In genomic region chr6:58951128-58951992, GRCm38 (mm10) we compare ENCODE assay signal across 10 mouse cellular contexts. TPM values are rescaled to one million over a fixed set of nuclear protein-coding genes. Genes with fewer than 3 reads are reported as not detected.
DNase-seq lines count a peak whose midpoint lies in the region; ATAC-seq and TF ChIP-seq lines count a peak whose summit lies in the region.
"Had no signal": no experiment of that assay in that cellular context is flagged by ENCODE, and none has a peak within 500 bp of the region (broad histone marks: within the 10 kb centered on the region; RNA-seq: fewer than 3 reads in every experiment).

No protein-coding gene starts in this region.

- peak overlapping the region; percentile 86 for H3K27ac ChIP-seq in liver, adult 2 months (replicated peaks; ENCODE audit: insufficient read depth, low read depth, low read length)
- H3K27ac ChIP-seq in liver, embryonic 11.5 days (ENCODE audit: low read depth, low read length), result no peak overlapping the region
- H3K27ac ChIP-seq in kidney, embryonic 16.5 days (ENCODE audit: low read length), result peak overlapping the region; percentile 72
- H3K27ac ChIP-seq: heart, embryonic 15.5 days had no signal

- peak overlapping the region; percentile 3; the same call in 1 of the 2 replicates for H3K9ac ChIP-seq in liver, adult 2 months (ENCODE audit: low read depth, low read length)
- no peak overlapping the region for H3K9ac ChIP-seq in liver, embryonic 11.5 days (ENCODE audit: low read depth, low read length)
- H3K9ac ChIP-seq in kidney, embryonic 16.5 days (replicated peaks; ENCODE audit: low read length), result no peak overlapping the region
- H3K9ac ChIP-seq: heart, embryonic 15.5 days had no signal

- peaks cover 32% of the 10 kb centered on the region for H3K36me3 ChIP-seq in liver, adult 2 months (ENCODE audit: control insufficient read depth, insufficient read depth, low read length)
- H3K36me3 ChIP-seq in liver, embryonic 11.5 days (ENCODE audit: control insufficient read depth, insufficient read depth, low read length), result no peaks in the 10 kb centered on the region
- H3K36me3 ChIP-seq in kidney, embryonic 16.5 days (ENCODE audit: insufficient read depth, low read length), result no peaks in the 10 kb centered on the region

- H3K27me3 ChIP-seq in liver, adult 2 months (ENCODE audit: control insufficient read depth, insufficient read depth, low read length), result no peaks in the 10 kb centered on the region
- no peaks in the 10 kb centered on the region for H3K27me3 ChIP-seq in liver, embryonic 11.5 days (replicated peaks; ENCODE audit: control insufficient read depth, insufficient read depth, low read length)
- H3K27me3 ChIP-seq in kidney, embryonic 16.5 days (ENCODE audit: insufficient read depth, low read length), result no peaks in the 10 kb centered on the region
- H3K27me3 ChIP-seq: heart, embryonic 15.5 days had no signal

- H3K79me2 ChIP-seq in liver, adult 2 months (ENCODE audit: control insufficient read depth, insufficient read depth, low read length), result no peaks in the 10 kb centered on the region

- H3K4me2 ChIP-seq in liver, embryonic 11.5 days, result no peak overlapping the region
- H3K4me2 ChIP-seq in kidney, embryonic 16.5 days (replicated peaks; ENCODE audit: low read depth, low read length), result no peak overlapping the region
- H3K4me2 ChIP-seq: heart, embryonic 15.5 days had no signal

- no peak for ATAC-seq in liver, embryonic 11.5 days (replicated peaks; ENCODE audit: low FRiP score)
- peak; percentile 91 for ATAC-seq in kidney, embryonic 16.5 days (ENCODE audit: low FRiP score, low TSS enrichment)
- no peak for ATAC-seq in megakaryocyte-erythroid progenitor cell, adult 5-6 weeks (replicated peaks; ENCODE audit: low FRiP score, low TSS enrichment, poor library complexity, severe bottlenecking)

- TF ChIP-seq POLR2A in liver, adult 2 months (IDR thresholded peaks at IDR 0.05; ENCODE audit: extremely low read depth, insufficient read depth, low read length), result no peak

- no peak for TF ChIP-seq CTCF in liver, adult 2 months (IDR thresholded peaks at IDR 0.05; ENCODE audit: low read depth, low read length)

- H3K4me1 ChIP-seq in liver, adult 2 months (ENCODE audit: control insufficient read depth, insufficient read depth, low read length), result peaks cover 7% of the 10 kb centered on the region
- no peaks in the 10 kb centered on the region for H3K4me1 ChIP-seq in liver, embryonic 11.5 days (replicated peaks; ENCODE audit: control insufficient read depth, insufficient read depth, low read length)
- H3K4me1 ChIP-seq in kidney, embryonic 16.5 days (ENCODE audit: insufficient read depth, low read length), result peaks cover 13% of the 10 kb centered on the region
- H3K4me1 ChIP-seq: heart, embryonic 15.5 days had no signal

- peak; percentile 98 for DNase-seq in liver, adult 2 months (ENCODE audit: extremely low read depth, low read depth, low spot score)
- no peak for DNase-seq in liver, embryonic 11.5 days (ENCODE audit: low spot score)
- peak; percentile 43 for DNase-seq in fibroblast of lung, adult 2 months (ENCODE audit: low read depth)
- peak; percentile 63 for DNase-seq in skeletal muscle tissue, adult 2 months (ENCODE audit: low read depth, low spot score)
- DNase-seq in urinary bladder, adult 2 months (ENCODE audit: low spot score), result no peak
- no peak for DNase-seq in layer of hippocampus, postnatal 36 days
- DNase-seq: thymus, postnatal 14 days had no signal

- 13% methylated on average over 2 of the region's 2 CpGs for WGBS in liver, adult 2 months
- 43% methylated on average over 2 of the region's 2 CpGs for WGBS in liver, embryonic 11.5 days
- 30% methylated on average over 2 of the region's 2 CpGs for WGBS in kidney, embryonic 16.5 days

- H3K4me3 ChIP-seq in liver, adult 2 months (ENCODE audit: insufficient read depth, low read depth, low read length), result no peak overlapping the region
- no peak overlapping the region for H3K4me3 ChIP-seq in liver, embryonic 11.5 days (ENCODE audit: low read depth, low read length)
- H3K4me3 ChIP-seq in kidney, embryonic 16.5 days (ENCODE audit: low read length), result no peak overlapping the region
- H3K4me3 ChIP-seq: heart, embryonic 15.5 days had no signal

- no peaks in the 10 kb centered on the region for H3K9me3 ChIP-seq in liver, embryonic 11.5 days (ENCODE audit: control insufficient read depth, low read length)
- no peaks in the 10 kb centered on the region for H3K9me3 ChIP-seq in kidney, embryonic 16.5 days (ENCODE audit: low read length)
- H3K9me3 ChIP-seq: heart, embryonic 15.5 days had no signal

RNA-seq across cellular contexts. Expression of gene Nap1l5, which starts 44.5 kb away (rescaled TPM):
- 0.09 and 0.81 TPM in 2 replicates for total RNA-seq in liver, adult 2 months (2014; rRNA removed)
- polyA plus RNA-seq in liver, adult 2 months (2012; rRNA removed), result 0.09 TPM in 1 of 2 replicates, not detected in the other
- polyA plus RNA-seq in liver, embryonic 11.5 days (2014; fragmentation: Nextera tagmentation; extraction: Ambion mirVana), result 0.77 and 1.0 TPM in 2 replicates
- 0.85 and 1.8 TPM in 2 replicates for polyA plus RNA-seq in kidney, embryonic 16.5 days (2015; fragmentation: Nextera tagmentation; extraction: Ambion mirVana)
- not detected in 2 replicates for total RNA-seq in megakaryocyte-erythroid progenitor cell, adult 5-6 weeks (2014; fragmentation: Nextera tagmentation)
- total RNA-seq in megakaryocyte-erythroid progenitor cell, adult 5-6 weeks (2017), result not detected in 2 replicates
- 3.9 and 5.6 TPM in 2 replicates for polyA plus RNA-seq in urinary bladder, adult 2 months (2012; rRNA removed)
- 100 to 1,000 TPM; 242 to 285 TPM for total RNA-seq in layer of hippocampus, postnatal 36 days (2021)

Comparison
In these comparisons a context has a peak if more than half of its experiments do, and no peak if none do; other contexts are left out.
1. DNase-seq: peak in liver, adult 2 months (single experiment), fibroblast of lung, adult 2 months (single experiment) and skeletal muscle tissue, adult 2 months (single experiment); none in liver, embryonic 11.5 days (single experiment), urinary bladder, adult 2 months (single experiment) and layer of hippocampus, postnatal 36 days (0 of 2).